Mouse (Mus musculus) midbrain, embryonic 14.5 days (tissue): ENCODE data around the gene Stk11. TPM values are rescaled to one million over a fixed set of nuclear protein-coding genes. Genes with fewer than 3 reads are reported as not detected.
A peak's percentile ranks its signal among the peaks of the same experiment; 100 is the strongest.

Experiments used
- ATAC-seq: fragments of 200-750 bp; cut with Nextera tagmentation; 2 replicates; pipeline ENCODE4 v1.8.0; 2017; ENCODE audit warnings: moderate number of reproducible peaks, moderate library complexity; ENCODE audit not compliant: low FRiP score, low TSS enrichment
- DNase-seq: peaks from one replicate; pipeline ENCODE4 v3.0.0-alpha.2; 2015
- H3K27ac ChIP-seq: fragments of 300-500 bp; sonication (generic); replicated peaks from 2 replicates; pipeline ENCODE4 v1.5.1; 2014; ENCODE audit warnings: mild to moderate bottlenecking, low read depth, low read length, moderate library complexity
- H3K27me3 ChIP-seq: fragments of 300-500 bp; sonication (generic); 2 replicates; pipeline ENCODE4 v1.6.1; 2014; ENCODE audit warnings: low read length, control low read depth, mixed read lengths; ENCODE audit not compliant: control insufficient read depth, insufficient read depth
- H3K36me3 ChIP-seq: fragments of 300-500 bp; sonication (generic); 2 replicates; pipeline ENCODE4 v1.6.1; 2014; ENCODE audit warnings: low read length, control low read depth; ENCODE audit not compliant: control insufficient read depth, insufficient read depth
- H3K4me1 ChIP-seq: fragments of 300-500 bp; sonication (generic); 2 replicates; pipeline ENCODE4 v1.6.1; 2014; ENCODE audit warnings: mild to moderate bottlenecking, antibody characterized with exemption, low read length, control low read depth; ENCODE audit not compliant: control insufficient read depth, insufficient read depth
- H3K4me2 ChIP-seq: fragments of 300-500 bp; sonication (generic); 2 replicates; pipeline ENCODE4 v1.6.1; 2014; ENCODE audit warnings: mild to moderate bottlenecking, low read length, moderate library complexity
- H3K4me3 ChIP-seq: fragments of 300-500 bp; sonication (generic); replicated peaks from 2 replicates; pipeline ENCODE4 v1.5.1; 2014; ENCODE audit warnings: low read depth, low read length
- H3K9ac ChIP-seq: fragments of 300-500 bp; sonication (generic); replicated peaks from 2 replicates; pipeline ENCODE4 v1.6.1; 2014; ENCODE audit warnings: mild to moderate bottlenecking, low read length, moderate library complexity
- H3K9me3 ChIP-seq: fragments of 300-500 bp; sonication (generic); 2 replicates; pipeline ENCODE4 v1.6.1; 2016; ENCODE audit warnings: low read length, control low read depth, mixed read lengths; ENCODE audit not compliant: control insufficient read depth
- WGBS: fragments of 180-500 bp; shearing (Covaris S2); extraction: QIAGEN DNeasy Blood & Tissue Kit; methylation state at CpG from one replicate; pipeline ENCODE4 v1.1.7; 2014; 5-methylcytosine and 5-hydroxymethylcytosine counted together
- polyA plus RNA-seq: library from polyadenylated mRNA; unstranded; fragments of >200 nt; fragmentation: Nextera tagmentation; extraction: Ambion mirVana; gene quantifications from 2 replicates; pipeline ENCODE4 v1.2.1, GENCODE M21; 2014

The Stk11 gene
- polyA plus RNA-seq, 1 experiment from 2014 or later, result 26.5 TPM

DNA sequence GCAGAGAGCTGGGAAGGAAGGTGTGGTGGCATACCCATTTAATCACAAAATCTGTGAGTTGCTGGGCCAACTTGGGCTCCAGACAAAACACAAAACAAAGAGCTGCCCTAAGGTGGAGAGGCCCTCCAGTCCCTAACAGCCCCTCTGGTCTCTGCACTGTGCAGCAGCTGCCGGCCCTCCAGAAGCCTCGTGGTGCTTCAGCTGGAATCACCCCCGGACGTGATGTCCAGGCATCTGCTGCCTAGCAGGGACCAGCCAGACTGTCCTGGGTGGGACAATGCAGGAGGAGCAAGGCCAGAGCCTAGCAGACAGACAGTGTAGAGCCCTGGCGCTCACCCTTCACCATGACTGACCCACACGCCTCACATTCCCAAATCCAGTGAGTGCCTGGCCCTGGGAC, 24.1 kb upstream of the Stk11 start:
- no peak overlapping the region for H3K4me2 ChIP-seq
- ATAC-seq, result no peak
- no peaks in the 10 kb centered on the region for H3K27me3 ChIP-seq
- H3K36me3 ChIP-seq, result no peaks in the 10 kb centered on the region
- H3K9me3 ChIP-seq, result no peaks in the 10 kb centered on the region
- no peak overlapping the region for H3K9ac ChIP-seq
- H3K4me3 ChIP-seq, result no peak overlapping the region
- 90% methylated on average over 6 of the region's 6 CpGs for WGBS
- no peaks in the 10 kb centered on the region for H3K4me1 ChIP-seq
- no peak for DNase-seq
- no peak overlapping the region for H3K27ac ChIP-seq

DNA sequence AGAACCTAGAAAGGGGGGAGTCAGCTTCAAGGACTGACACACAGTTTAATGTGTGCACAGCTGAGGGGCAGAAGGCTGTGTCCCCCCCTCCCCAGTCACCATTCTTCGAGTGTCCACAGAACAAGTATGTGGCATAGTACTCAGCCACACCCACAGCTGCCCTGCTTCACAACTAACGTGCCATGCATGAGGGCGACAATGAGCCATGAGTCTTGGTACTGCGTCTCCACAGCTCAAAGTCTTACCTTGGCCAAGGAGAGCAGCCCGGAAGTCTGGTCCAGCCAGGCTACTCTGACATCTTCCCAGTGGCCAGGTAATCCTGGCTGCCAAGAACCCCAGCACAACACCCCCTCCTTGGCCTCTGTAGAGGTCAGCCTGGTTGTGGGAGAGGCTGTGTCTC, 22.9 kb upstream of the Stk11 start:
- no peak overlapping the region for H3K27ac ChIP-seq
- H3K4me3 ChIP-seq, result no peak overlapping the region
- no peaks in the 10 kb centered on the region for H3K9me3 ChIP-seq
- DNase-seq, result no peak
- H3K9ac ChIP-seq, result no peak overlapping the region
- 82% methylated on average over 5 of the region's 5 CpGs for WGBS
- H3K36me3 ChIP-seq, result no peaks in the 10 kb centered on the region
- no peak overlapping the region for H3K4me2 ChIP-seq
- no peaks in the 10 kb centered on the region for H3K4me1 ChIP-seq
- ATAC-seq, result no peak
- H3K27me3 ChIP-seq, result no peaks in the 10 kb centered on the region

DNA sequence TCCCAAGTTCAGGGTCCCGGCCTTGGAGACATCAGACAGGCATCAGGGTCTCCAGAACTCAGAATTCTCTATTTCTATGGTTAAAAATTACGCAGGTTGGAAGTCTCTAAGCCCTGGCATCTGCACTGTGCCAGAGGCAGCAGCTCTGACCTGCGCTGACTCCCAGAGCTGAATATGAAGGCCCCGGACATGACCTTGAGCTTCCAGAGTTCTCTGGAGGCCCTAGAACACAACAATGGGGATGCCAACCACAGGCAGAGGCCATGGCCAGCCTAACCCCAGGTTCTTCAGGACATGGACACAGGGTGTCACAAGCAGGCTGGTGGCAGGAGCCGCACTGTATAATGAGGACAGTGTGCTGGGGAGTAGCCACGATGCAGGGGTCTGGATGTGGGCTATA, 21.5 kb upstream of the Stk11 start:
- Histone ChIP-seq H3K4me2 (no peak overlapping the region), H3K27ac (no peak overlapping the region), H3K4me3 (no peak overlapping the region), H3K36me3 (no peaks in the 10 kb centered on the region), H3K4me1 (no peaks in the 10 kb centered on the region), H3K27me3 (no peaks in the 10 kb centered on the region), H3K9ac (no peak overlapping the region), H3K9me3 (no peaks in the 10 kb centered on the region)
- DNase-seq, result no peak
- ATAC-seq, result no peak
- WGBS, result 89% methylated on average over 6 of the region's 6 CpGs

DNA sequence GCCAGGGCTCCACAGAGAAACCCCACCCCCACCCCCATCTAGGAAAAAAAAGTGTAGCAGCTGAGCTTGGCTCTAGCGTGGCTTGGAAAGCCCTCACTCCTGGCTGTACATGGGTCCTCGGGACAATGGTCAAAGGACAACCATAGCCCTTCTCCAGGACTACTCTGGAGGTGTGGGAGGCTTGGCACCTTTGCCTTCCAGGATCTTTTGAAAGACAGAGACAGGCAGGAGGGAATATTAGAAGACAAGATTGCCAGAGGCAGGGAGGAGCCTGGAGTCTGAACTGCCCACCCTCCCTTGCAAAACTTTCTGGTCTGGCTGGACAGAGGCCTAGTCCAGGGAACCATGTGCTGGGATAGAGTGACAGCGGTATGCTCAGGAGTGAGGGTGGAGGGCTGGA, 20.9 kb upstream of the Stk11 start:
- ATAC-seq, result no peak
- Histone ChIP-seq H3K36me3 (no peaks in the 10 kb centered on the region), H3K27ac (no peak overlapping the region), H3K4me1 (no peaks in the 10 kb centered on the region), H3K9me3 (no peaks in the 10 kb centered on the region), H3K4me2 (no peak overlapping the region), H3K9ac (no peak overlapping the region), H3K4me3 (no peak overlapping the region), H3K27me3 (no peaks in the 10 kb centered on the region)
- no peak for DNase-seq
- 84% methylated on average over 3 of the region's 3 CpGs for WGBS

DNA sequence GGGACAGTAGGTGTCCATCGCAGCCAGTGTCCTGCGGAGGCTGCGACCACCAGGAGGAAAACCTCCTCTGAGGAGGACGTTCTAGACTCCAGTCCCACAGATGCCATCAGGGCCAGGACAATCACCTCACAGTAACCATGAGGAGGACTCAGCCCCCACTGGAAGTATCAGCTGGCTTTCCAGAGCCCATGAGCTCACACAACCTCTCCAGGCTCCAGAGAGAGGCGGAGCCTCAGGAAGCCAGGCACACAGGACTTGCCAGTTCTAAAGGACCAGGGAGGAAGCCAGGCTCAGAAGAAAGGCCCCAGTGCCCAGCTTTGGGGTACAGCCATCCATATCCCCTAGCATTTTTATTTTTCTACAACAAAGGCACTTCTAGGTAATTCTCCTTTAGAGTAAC, 20.1 kb upstream of the Stk11 start:
- no peak overlapping the region for H3K4me2 ChIP-seq
- H3K4me3 ChIP-seq, result no peak overlapping the region
- no peak for DNase-seq
- WGBS, result 89% methylated on average over 5 of the region's 5 CpGs
- no peak overlapping the region for H3K9ac ChIP-seq
- H3K9me3 ChIP-seq, result no peaks in the 10 kb centered on the region
- ATAC-seq, result no peak
- H3K36me3 ChIP-seq, result no peaks in the 10 kb centered on the region
- H3K27me3 ChIP-seq, result no peaks in the 10 kb centered on the region
- H3K4me1 ChIP-seq, result no peaks in the 10 kb centered on the region
- H3K27ac ChIP-seq, result no peak overlapping the region

DNA sequence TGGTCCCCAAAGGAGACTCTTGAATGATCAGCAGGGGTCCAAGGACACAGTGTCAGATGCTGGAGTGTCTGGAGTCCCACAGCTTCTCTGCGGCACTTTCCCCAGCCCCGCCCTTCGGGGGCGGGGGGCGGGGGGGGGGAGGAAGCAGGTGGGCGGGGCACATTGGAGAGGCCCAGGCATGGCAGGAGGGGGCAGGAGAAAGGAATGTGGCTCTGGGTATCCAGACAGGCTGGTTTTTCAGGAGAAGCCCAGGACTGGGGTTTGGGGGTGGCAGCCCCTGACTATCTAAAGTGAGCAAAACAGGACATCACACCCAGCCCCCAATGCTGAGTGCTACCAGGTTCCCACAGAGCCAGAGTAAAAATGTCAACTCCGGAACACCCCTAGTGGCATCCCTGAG, 18.3 kb upstream of the Stk11 start:
- 17% methylated on average over 7 of the region's 7 CpGs for WGBS
- Histone ChIP-seq H3K9me3 (no peaks in the 10 kb centered on the region), H3K4me2 (no peak overlapping the region), H3K9ac (no peak overlapping the region), H3K4me1 (peaks cover 8% of the 10 kb centered on the region), H3K27ac (no peak overlapping the region), H3K36me3 (no peaks in the 10 kb centered on the region), H3K27me3 (no peaks in the 10 kb centered on the region), H3K4me3 (no peak overlapping the region)
- DNase-seq (no peak), ATAC-seq (no peak)

DNA sequence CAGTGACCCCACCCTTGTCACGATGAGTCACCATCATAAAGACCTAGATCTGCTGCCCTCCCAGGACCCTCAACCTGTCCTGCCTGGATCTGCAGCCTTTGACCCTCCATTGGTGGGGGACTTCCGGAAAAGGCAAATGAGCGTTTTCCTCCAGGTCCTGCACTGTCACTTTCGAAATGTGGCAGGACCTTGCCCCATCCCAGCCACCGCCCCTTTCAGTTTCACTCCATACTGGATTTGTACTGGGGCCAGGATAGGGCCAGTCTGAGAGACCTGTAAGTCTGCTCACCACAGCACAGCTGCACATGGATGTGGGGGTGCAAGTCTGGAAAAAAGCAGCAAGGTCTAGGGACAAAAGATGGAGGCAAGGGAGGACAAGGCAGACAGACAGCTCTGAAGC, 17.0 kb upstream of the Stk11 start:
- no peak for ATAC-seq
- Histone ChIP-seq H3K9ac (no peak overlapping the region), H3K36me3 (no peaks in the 10 kb centered on the region), H3K4me2 (no peak overlapping the region), H3K27me3 (no peaks in the 10 kb centered on the region), H3K9me3 (no peaks in the 10 kb centered on the region), H3K4me3 (no peak overlapping the region), H3K4me1 (peaks cover 11% of the 10 kb centered on the region), H3K27ac (no peak overlapping the region)
- DNase-seq, result no peak
- WGBS, result 89% methylated on average over 5 of the region's 5 CpGs

DNA sequence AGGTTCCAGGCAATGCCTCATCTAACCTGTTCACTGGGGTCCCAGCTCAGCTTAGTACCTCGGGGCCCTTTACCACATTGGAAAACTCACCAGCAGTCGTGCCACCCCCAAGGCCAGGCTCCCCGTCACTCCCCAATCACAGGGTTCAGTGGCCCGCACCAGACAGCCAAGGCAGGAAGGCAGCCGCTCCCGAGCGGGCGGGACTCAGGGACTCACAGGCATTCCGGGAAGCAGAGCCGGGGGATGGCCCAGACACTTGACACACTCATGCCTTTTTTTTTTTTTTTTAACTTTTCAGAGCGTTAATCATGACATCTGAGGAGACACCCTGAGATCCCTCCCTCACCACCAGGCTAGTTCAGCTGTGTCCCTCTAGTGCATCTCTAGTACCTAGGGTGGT, 14.6 kb upstream of the Stk11 start:
- 70% methylated on average over 11 of the region's 11 CpGs for WGBS
- Histone ChIP-seq H3K4me2 (peak overlapping the region; percentile 96), H3K4me1 (peaks cover 11% of the 10 kb centered on the region), H3K36me3 (no peaks in the 10 kb centered on the region), H3K9me3 (no peaks in the 10 kb centered on the region), H3K4me3 (no peak overlapping the region), H3K9ac (no peak overlapping the region), H3K27ac (no peak overlapping the region), H3K27me3 (no peaks in the 10 kb centered on the region)
- ATAC-seq, result no peak
- DNase-seq, result no peak

DNA sequence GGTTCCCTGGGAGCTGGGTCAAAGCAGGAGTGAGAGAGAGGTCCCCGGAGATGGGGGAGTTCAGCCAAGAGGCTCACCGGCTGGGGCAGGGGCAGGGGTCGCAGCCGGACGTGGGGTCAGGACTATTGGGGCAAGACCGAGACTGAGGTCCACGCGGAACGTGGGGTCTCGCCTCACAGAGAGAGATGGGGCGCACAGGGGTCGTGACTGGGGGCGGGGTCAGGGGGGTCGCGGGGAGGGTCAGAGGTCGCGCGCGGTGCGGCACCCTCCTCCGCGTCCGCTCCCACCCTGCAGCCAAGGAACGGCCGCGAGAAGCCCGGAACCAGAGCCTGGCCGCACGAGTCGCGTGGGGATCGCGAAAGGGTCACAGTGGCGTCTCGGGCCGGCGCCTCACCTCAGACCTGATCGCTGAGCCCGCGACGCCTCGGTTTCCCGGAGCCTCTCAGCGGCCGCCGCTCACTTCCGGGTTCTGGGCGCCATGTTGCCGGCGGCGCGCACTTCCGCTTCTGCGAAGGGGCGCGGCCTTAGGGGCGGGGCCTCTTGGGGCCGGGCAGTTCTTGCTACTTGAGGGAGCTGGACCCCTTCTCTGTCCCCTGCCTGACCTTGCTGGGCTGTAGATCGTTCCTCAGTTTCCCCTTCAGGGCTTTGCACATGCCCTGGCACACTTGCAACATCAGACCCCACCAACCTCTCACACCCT, 13.2 kb upstream of the Stk11 start:
- WGBS, result under 1% methylated on average over 57 of the region's 59 CpGs
- peak; percentile 84 for ATAC-seq
- Histone ChIP-seq H3K4me2 (peak overlapping the region; percentile 96), H3K36me3 (no peaks in the 10 kb centered on the region), H3K27me3 (no peaks in the 10 kb centered on the region), H3K4me3 (peak overlapping the region; percentile 83), H3K4me1 (peaks cover 11% of the 10 kb centered on the region), H3K9ac (peak overlapping the region; percentile 80), H3K27ac (peak overlapping the region; percentile 68), H3K9me3 (no peaks in the 10 kb centered on the region)
- peak; percentile 93 for DNase-seq
